Mouse (Mus musculus) E14TG2a.4 (cell line): ENCODE measurements around the gene Gm47996.
"Not testable (repeated sequence)": the region's sequence is repeated elsewhere in the genome, so short reads cannot be mapped to it uniquely, and the experiment has no call there.

Experiments used
- CTCF ChIP-seq: conservative IDR thresholded peaks from 2 replicates; pipeline ENCODE4 v1.5.1; 2014; ENCODE audit warnings: low read length
- NANOG ChIP-seq: IDR thresholded peaks from 2 replicates; pipeline ENCODE4 v1.6.1; 2014; ENCODE audit warnings: borderline replicate concordance, low read length, mixed read lengths
- POU5F1 ChIP-seq: IDR thresholded peaks from 2 replicates; pipeline ENCODE4 v1.6.1; 2014; ENCODE audit warnings: low read length, borderline replicate concordance

DNA sequence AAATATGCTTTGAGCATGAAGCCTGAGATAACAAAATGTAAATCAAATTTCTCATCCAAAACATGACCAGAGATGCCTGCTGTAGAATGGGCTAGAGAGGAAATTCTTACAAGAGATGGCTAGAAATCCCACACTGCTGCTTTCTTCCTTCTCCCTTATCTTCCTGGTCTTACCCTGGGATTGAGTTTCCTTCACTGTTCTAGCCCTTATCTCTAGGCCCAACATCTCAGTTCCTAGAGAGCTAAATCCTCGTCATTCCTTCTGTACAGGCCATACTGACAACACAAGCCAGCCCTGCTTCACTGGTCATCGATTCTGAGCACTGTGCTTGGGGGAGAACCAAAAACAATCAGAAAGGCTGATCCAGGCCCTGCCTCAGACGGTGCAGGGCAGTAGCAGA is 13.2 kb upstream of the Gm47996 start:
- not testable (repeated sequence) for TF ChIP-seq CTCF, POU5F1, NANOG
